Mouse (Mus musculus): ENCODE data around the gene Phb2. TPM values are rescaled to one million over a fixed set of nuclear protein-coding genes. Genes with fewer than 3 reads are reported as not detected.

The Phb2 gene
- polyA plus RNA-seq, 1 experiment from 2014 or later: 259 TPM

DNA sequence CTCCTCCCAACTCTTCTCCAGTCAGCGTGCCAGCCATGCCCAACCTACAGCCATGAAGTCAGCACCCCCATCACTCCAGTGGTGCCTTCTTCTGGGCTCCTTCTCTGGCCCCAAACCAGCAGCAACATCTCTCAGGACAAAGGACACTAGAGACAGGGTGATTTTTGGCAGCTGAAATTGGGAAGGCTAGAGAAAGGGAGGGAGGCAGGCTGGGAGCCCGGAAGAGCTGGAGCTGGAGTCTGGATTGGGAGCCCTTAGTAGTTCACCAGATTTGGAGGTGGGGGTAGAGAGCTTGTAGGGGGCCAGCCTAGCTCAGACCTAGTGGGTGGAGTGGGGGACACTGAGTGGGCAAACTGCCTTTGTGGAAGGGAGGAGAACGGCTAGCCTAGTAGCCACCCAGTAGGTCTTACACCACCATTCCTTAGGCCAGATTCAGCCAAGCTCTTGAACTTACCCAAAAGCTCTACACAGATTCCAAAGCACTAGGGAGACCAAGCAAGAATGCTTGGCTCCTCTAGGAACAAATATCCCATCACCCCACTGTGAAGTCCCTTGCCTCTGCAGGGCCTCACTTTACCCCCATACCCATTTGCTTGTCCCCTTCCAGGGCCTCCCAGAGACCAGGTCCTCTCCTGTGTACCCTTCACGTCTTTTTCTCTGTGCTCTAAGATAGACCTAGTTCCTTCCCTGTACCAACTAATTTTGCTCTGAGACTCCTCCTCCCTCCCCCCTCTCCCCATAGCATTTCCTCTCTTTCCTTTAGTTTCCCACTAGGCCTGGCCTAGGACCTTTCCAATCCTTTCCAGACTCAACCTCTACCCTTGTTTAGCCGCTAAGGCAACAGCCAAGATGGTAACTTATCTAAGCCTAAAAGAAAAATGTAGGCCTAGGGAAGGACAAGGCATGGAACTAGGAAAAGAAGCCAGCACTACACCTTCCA is 46.0 kb downstream of the Phb2 start:
- peak; percentile 19; the same call in 1 of the 2 replicates for ATAC-seq (ENCODE audit: low read depth)
- peak overlapping the region; percentile 80 for H3K4me3 ChIP-seq
- WGBS: 35% methylated on average over 5 of the region's 5 CpGs
- H3K27me3 ChIP-seq: peaks cover 13% of the 10 kb centered on the region; the same call in 1 of the 2 replicates
- H3K9me3 ChIP-seq: no peaks in the 10 kb centered on the region
- H3K4me1 ChIP-seq (replicated peaks): peaks cover 48% of the 10 kb centered on the region
- peak overlapping the region; percentile 90 for H3K4me2 ChIP-seq
- H3K27ac ChIP-seq (replicated peaks): peak overlapping the region; percentile 99
- H3K36me3 ChIP-seq: 0 out of 2 replicates have a peak, but pooled peaks cover 4% of the 10 kb centered on the region
- peak overlapping the region; percentile 98 for H3K9ac ChIP-seq

DNA sequence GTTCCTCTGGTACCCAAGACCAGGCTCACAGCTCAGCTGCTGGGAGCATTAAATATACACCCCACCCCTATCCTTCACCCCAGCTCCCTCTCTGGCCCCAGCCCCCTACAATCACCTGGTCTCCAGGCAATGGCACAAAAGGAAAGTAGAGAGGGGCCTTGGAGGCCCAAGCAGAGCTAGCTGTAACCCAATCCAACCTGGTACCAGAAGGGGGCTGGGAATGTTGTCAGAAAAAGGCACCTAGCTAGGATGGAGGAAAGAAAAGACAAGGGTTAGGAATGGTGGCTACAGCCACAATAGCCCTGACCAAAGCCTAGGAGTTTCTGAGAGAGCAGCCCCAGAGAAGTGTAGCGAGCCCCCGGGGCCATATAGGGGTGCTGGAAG is 46.7 kb downstream of the Phb2 start:
- Histone ChIP-seq H3K4me3 (no peak overlapping the region), H3K27me3 (peaks cover 13% of the 10 kb centered on the region; the same call in 1 of the 2 replicates), H3K9ac (0 out of 2 replicates have a peak overlapping the region, but pooled peaks have one; percentile 98), H3K4me1 (replicated peaks) (peaks cover 42% of the 10 kb centered on the region), H3K36me3 (0 out of 2 replicates have a peak, but pooled peaks cover 4% of the 10 kb centered on the region), H3K4me2 (peak overlapping the region; percentile 90; the same call in 1 of the 2 replicates), H3K27ac (replicated peaks) (peak overlapping the region; percentile 99), H3K9me3 (no peaks in the 10 kb centered on the region)
- ATAC-seq (ENCODE audit: low read depth): no peak
- WGBS: 54% methylated on average over 2 of the region's 2 CpGs

DNA sequence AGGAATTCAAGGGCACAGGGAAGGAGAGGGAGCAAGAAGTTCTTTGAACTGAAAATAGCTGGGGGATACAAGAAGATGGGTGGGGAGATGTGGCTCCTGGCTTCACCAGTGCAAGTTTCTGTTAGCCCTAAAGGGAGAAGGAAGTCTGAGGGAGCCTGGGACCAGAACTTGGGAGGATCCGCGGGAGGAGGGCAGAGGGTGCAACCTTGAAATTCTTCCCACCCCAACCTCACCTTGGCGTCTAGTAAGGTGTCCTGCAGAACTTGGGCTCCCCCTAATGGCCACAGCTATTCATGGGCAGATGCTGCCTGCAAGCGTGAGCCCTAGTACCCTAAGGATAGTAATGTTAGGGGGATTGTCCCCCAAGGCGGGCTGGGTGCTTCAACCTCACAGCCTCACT is 47.1 kb downstream of the Phb2 start:
- 3% methylated on average over 5 of the region's 5 CpGs for WGBS
- no peak for ATAC-seq (ENCODE audit: low read depth)
- H3K4me2 ChIP-seq: 0 out of 2 replicates have a peak overlapping the region, but pooled peaks have one; percentile 90

DNA sequence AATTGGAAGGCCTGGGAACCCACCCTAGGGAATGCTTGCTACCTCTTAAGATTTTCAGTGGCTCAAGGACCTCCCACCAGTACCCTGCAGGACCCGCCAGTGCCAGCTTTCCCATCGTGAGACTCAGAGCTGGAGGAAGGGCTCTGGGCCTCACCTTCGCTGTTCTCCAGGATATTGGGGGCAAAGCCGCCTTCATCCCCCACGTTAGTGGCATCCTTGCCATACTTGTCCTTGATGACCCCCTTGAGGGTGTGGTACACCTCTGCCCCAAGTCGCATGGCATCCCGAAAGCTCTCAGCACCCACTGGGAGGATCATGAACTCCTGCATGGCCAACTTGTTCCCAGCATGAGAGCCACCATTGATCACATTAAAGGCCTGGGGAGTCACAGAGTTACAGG is 53.8 kb downstream of the Phb2 start:
- Histone ChIP-seq H3K9me3 (no peaks in the 10 kb centered on the region), H3K36me3 (0 out of 2 replicates have a peak, but pooled peaks cover 4% of the 10 kb centered on the region), H3K4me3 (no peak overlapping the region), H3K27me3 (peaks cover 21% of the 10 kb centered on the region), H3K4me2 (no peak overlapping the region), H3K27ac (replicated peaks) (no peak overlapping the region), H3K9ac (no peak overlapping the region), H3K4me1 (replicated peaks) (peaks cover 28% of the 10 kb centered on the region)
- no peak for ATAC-seq (ENCODE audit: low read depth)
- 88% methylated on average over 7 of the region's 7 CpGs for WGBS

More for the DNA sequence above, 47.1 kb downstream of the Phb2 start:
- H3K27me3 ChIP-seq: peaks cover 13% of the 10 kb centered on the region; the same call in 1 of the 2 replicates
- H3K27ac ChIP-seq (replicated peaks): peak overlapping the region; percentile 99
- H3K4me3 ChIP-seq: no peak overlapping the region
- 0 out of 2 replicates have a peak overlapping the region, but pooled peaks have one; percentile 98 for H3K9ac ChIP-seq
- H3K4me1 ChIP-seq (replicated peaks): peaks cover 38% of the 10 kb centered on the region
- no peaks in the 10 kb centered on the region for H3K9me3 ChIP-seq
- H3K36me3 ChIP-seq: 0 out of 2 replicates have a peak, but pooled peaks cover 4% of the 10 kb centered on the region

MicroRNA genes within 50 kb of the gene (microRNA counts, 519-probe panel; counts per million panel counts)
- microRNA mmu-miR-141 (not detected), microRNA mmu-miR-200c (not detected)

Small RNA genes within 50 kb of the gene (microRNA-seq; reads per million reads assigned to microRNA genes)
- gene Mir141 (4.7 reads per million, percentile 19 among the genes with 10 or more reads in this experiment), gene Mir200c (30.7 reads per million, percentile 39 among the genes with 10 or more reads in this experiment)

Other genes with a start within 250 kb of the Phb2 start
- 69.8 and 75.1 TPM in 2 replicates for gene Clstn3, start 247.5 kb upstream of the Phb2 start, polyA plus RNA-seq (2015; fragmentation: Nextera tagmentation; extraction: Ambion mirVana)
- 0.22 and 0.54 TPM in 2 replicates for gene C1rl, start 219.2 kb upstream of the Phb2 start, polyA plus RNA-seq (2015; fragmentation: Nextera tagmentation; extraction: Ambion mirVana)
- 0.12 and 0.14 TPM in 2 replicates for gene C1ra, start 199.9 kb upstream of the Phb2 start, polyA plus RNA-seq (2015; fragmentation: Nextera tagmentation; extraction: Ambion mirVana)
- 0.30 and 0.39 TPM in 2 replicates for gene C1s1, start 170.0 kb upstream of the Phb2 start, polyA plus RNA-seq (2015; fragmentation: Nextera tagmentation; extraction: Ambion mirVana)
- gene C1rb, start 142.0 kb upstream of the Phb2 start, polyA plus RNA-seq (2015; fragmentation: Nextera tagmentation; extraction: Ambion mirVana): not detected in 2 replicates
- gene C1s2, start 76.3 kb upstream of the Phb2 start, polyA plus RNA-seq (2015; fragmentation: Nextera tagmentation; extraction: Ambion mirVana): 0.12 TPM in 1 of 2 replicates, not detected in the other
- gene Lpcat3, start 49.3 kb upstream of the Phb2 start, polyA plus RNA-seq (2015; fragmentation: Nextera tagmentation; extraction: Ambion mirVana): 43.2 and 43.7 TPM in 2 replicates
- gene Emg1, start 158 bp upstream of the Phb2 start, polyA plus RNA-seq (2015; fragmentation: Nextera tagmentation; extraction: Ambion mirVana): 110 and 120 TPM in 2 replicates
- 6.0 and 7.9 TPM in 2 replicates for gene Ptpn6, start 26.4 kb downstream of the Phb2 start, polyA plus RNA-seq (2015; fragmentation: Nextera tagmentation; extraction: Ambion mirVana)
- 687 and 693 TPM in 2 replicates for gene Grcc10, start 29.0 kb downstream of the Phb2 start, polyA plus RNA-seq (2015; fragmentation: Nextera tagmentation; extraction: Ambion mirVana)
- not detected in 2 replicates for gene Gm45234, start 43.7 kb downstream of the Phb2 start, polyA plus RNA-seq (2015; fragmentation: Nextera tagmentation; extraction: Ambion mirVana)
- gene Atn1, start 44.2 kb downstream of the Phb2 start, polyA plus RNA-seq (2015; fragmentation: Nextera tagmentation; extraction: Ambion mirVana): 21.0 and 23.1 TPM in 2 replicates
- 67.2 and 69.8 TPM in 2 replicates for gene Eno2, start 57.3 kb downstream of the Phb2 start, polyA plus RNA-seq (2015; fragmentation: Nextera tagmentation; extraction: Ambion mirVana)
- 0.57 and 2.1 TPM in 2 replicates for gene Lrrc23, start 67.4 kb downstream of the Phb2 start, polyA plus RNA-seq (2015; fragmentation: Nextera tagmentation; extraction: Ambion mirVana)
- gene Spsb2, start 96.3 kb downstream of the Phb2 start, polyA plus RNA-seq (2015; fragmentation: Nextera tagmentation; extraction: Ambion mirVana): 4.7 and 8.5 TPM in 2 replicates
- gene Tpi1, start 102.0 kb downstream of the Phb2 start, polyA plus RNA-seq (2015; fragmentation: Nextera tagmentation; extraction: Ambion mirVana): 385 and 391 TPM in 2 replicates
- 176 and 178 TPM in 2 replicates for gene Usp5, start 117.1 kb downstream of the Phb2 start, polyA plus RNA-seq (2015; fragmentation: Nextera tagmentation; extraction: Ambion mirVana)
- 26.6 and 33.2 TPM in 2 replicates for gene Cdca3, start 117.2 kb downstream of the Phb2 start, polyA plus RNA-seq (2015; fragmentation: Nextera tagmentation; extraction: Ambion mirVana)
- 0.44 and 0.93 TPM in 2 replicates for gene Gnb3, start 127.9 kb downstream of the Phb2 start, polyA plus RNA-seq (2015; fragmentation: Nextera tagmentation; extraction: Ambion mirVana)
- 20.5 and 20.6 TPM in 2 replicates for gene P3h3, start 145.4 kb downstream of the Phb2 start, polyA plus RNA-seq (2015; fragmentation: Nextera tagmentation; extraction: Ambion mirVana)
- 21.2 and 22.4 TPM in 2 replicates for gene Gpr162, start 151.6 kb downstream of the Phb2 start, polyA plus RNA-seq (2015; fragmentation: Nextera tagmentation; extraction: Ambion mirVana)
- gene Cd4, start 175.9 kb downstream of the Phb2 start, polyA plus RNA-seq (2015; fragmentation: Nextera tagmentation; extraction: Ambion mirVana): 0.21 TPM in 1 of 2 replicates, not detected in the other
- 2.2 and 3.2 TPM in 2 replicates for gene Lag3, start 199.4 kb downstream of the Phb2 start, polyA plus RNA-seq (2015; fragmentation: Nextera tagmentation; extraction: Ambion mirVana)
- 797 TPM in 2 replicates for gene Ptms, start 207.8 kb downstream of the Phb2 start, polyA plus RNA-seq (2015; fragmentation: Nextera tagmentation; extraction: Ambion mirVana)
- 535 and 552 TPM in 2 replicates for gene Mlf2, start 219.1 kb downstream of the Phb2 start, polyA plus RNA-seq (2015; fragmentation: Nextera tagmentation; extraction: Ambion mirVana)

Measured in neural tube, embryonic 13.5 days (tissue).